Mouse (Mus musculus): ENCODE measurements around the gene Ly6g6e. TPM values are rescaled to one million over a fixed set of nuclear protein-coding genes. Genes with fewer than 3 reads are reported as not detected.

The Ly6g6e gene
- total and polyA plus RNA-seq, 2 experiments from 2014 or later, result 0.38 to 2.9 TPM

DNA sequence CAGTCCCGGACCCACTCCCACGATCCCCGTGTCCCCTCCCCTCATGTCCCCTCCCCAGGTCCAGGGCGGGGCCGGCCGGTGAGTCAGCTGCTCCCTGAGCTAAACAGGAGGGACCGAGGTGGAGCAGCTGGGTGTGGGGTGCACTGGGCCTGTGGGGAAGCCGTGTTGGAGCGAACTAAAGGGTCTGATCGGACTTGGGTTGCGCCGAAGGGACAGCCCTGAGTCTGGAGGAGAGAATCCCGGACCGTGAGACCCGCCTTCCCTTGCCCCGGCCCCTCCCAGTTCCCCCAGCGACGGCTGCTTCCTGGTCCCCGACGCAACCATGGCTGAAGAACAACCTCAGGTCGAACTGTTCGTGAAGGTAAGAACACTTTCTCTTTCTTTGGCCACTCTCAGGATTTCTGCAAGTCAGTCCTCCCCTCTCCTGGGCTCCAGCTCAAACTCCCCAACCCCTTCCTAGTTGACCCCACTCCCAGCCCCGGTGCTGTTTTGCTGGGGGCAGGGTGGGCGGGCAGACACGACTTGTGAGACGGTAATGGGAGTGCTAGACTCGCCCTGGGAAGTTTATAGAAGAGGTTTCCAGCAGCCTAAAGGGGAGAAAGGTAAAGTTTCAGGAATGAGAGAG is 26.5 kb upstream of the Ly6g6e start:
- WGBS, result 3% methylated on average over 26 of the region's 27 CpGs
- DNase-seq (no peak), ATAC-seq (no peak)
- Histone ChIP-seq H3K36me3 (ENCODE audit: insufficient read depth) (0 out of 2 replicates have a peak, but pooled peaks cover 5% of the 10 kb centered on the region), H3K27me3 (ENCODE audit: insufficient read depth, low read length) (no peaks in the 10 kb centered on the region), H3K9ac (peak overlapping the region; percentile 48), H3K4me3 (ENCODE audit: low read depth, low read length) (peak overlapping the region; percentile 36), H3K4me1 (ENCODE audit: insufficient read depth) (peaks cover 12% of the 10 kb centered on the region; the same call in 1 of the 2 replicates), H3K9me3 (ENCODE audit: low read length) (no peaks in the 10 kb centered on the region), H3K27ac (ENCODE audit: low read depth, low read length) (peak overlapping the region; percentile 77), H3K4me2 (ENCODE audit: low read depth) (peak overlapping the region; percentile 59)
- TF ChIP-seq CTCF (IDR thresholded peaks at IDR 0.05; ENCODE audit: low read depth), result no peak

DNA sequence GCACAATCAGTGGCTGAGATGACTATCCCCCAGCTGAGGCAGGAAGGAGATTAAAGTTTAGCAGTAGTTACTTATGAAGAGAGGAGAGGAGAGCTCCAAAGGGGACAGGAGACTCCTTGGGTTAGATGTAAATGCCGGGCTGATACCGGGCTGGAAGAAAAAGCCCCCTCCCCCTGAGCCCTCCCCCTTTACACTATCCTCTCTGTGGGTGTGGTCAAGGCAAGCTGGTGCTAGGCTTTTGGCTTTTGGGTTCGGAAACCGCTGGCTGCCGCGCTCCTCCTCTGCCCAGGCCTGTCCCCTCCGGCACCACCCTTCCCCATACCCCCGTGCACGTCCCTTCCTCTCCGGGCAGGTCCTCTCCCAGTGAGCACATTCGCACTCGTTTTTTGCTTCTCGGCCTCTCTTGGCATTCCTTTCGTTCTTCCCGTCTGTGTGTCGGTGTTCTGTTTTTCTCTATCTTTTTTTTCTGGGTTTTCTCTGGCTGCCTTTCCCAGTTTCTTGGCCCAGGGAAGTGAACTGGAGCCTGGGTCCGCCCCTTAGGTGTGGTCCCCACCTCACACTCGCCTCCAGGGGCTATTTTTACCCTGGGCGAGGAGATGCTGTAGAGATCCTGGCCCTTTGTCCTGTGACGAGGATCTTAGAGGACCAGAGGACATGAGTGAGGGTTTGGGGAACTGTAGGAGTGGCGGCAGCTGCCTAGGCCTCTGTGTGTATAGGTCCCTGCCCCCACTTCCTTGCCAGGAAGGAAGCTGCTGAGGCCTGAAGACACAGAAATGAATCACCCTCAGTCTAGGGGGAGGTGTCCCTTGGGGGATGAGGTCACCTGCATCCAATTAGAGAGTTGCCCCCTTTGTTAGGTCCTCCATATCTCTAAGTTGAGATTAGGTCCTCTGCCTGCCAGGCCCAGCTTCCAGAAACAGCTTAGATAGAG is 25.3 kb upstream of the Ly6g6e start:
- Histone ChIP-seq H3K4me3 (ENCODE audit: low read depth, low read length) (peak overlapping the region; percentile 25), H3K27ac (ENCODE audit: low read depth, low read length) (peak overlapping the region; percentile 65), H3K36me3 (ENCODE audit: insufficient read depth) (0 out of 2 replicates have a peak, but pooled peaks cover 5% of the 10 kb centered on the region), H3K27me3 (ENCODE audit: insufficient read depth, low read length) (no peaks in the 10 kb centered on the region), H3K9me3 (ENCODE audit: low read length) (no peaks in the 10 kb centered on the region), H3K4me1 (ENCODE audit: insufficient read depth) (peaks cover 7% of the 10 kb centered on the region; the same call in 1 of the 2 replicates), H3K4me2 (ENCODE audit: low read depth) (peak overlapping the region; percentile 59), H3K9ac (peak overlapping the region; percentile 43)
- ATAC-seq (peak; percentile 63), DNase-seq (peak; percentile 60)
- no peak for TF ChIP-seq CTCF (IDR thresholded peaks at IDR 0.05; ENCODE audit: low read depth)
- WGBS, result 4% methylated on average over 21 of the region's 21 CpGs

GRCm38 (mm10) chr17:35052271-35052798 is 24.4 kb upstream of the Ly6g6e start:
- 0 out of 2 replicates have a peak overlapping the region, but pooled peaks have one; percentile 59 for H3K4me2 ChIP-seq (ENCODE audit: low read depth)
- 0 out of 2 replicates have a peak, but pooled peaks cover 5% of the 10 kb centered on the region for H3K36me3 ChIP-seq (ENCODE audit: insufficient read depth)
- H3K4me1 ChIP-seq (ENCODE audit: insufficient read depth), result 0 out of 2 replicates have a peak, but pooled peaks cover 7% of the 10 kb centered on the region
- peak; percentile 16; the same call in 1 of the 2 replicates for ATAC-seq
- H3K9ac ChIP-seq, result no peak overlapping the region
- WGBS, result 74% methylated on average over 12 of the region's 12 CpGs
- no peak overlapping the region for H3K4me3 ChIP-seq (ENCODE audit: low read depth, low read length)
- no peak for TF ChIP-seq CTCF (IDR thresholded peaks at IDR 0.05; ENCODE audit: low read depth)
- H3K9me3 ChIP-seq (ENCODE audit: low read length), result no peaks in the 10 kb centered on the region
- no peaks in the 10 kb centered on the region for H3K27me3 ChIP-seq (ENCODE audit: insufficient read depth, low read length)
- no peak for DNase-seq
- H3K27ac ChIP-seq (ENCODE audit: low read depth, low read length), result peak overlapping the region; percentile 65; the same call in 1 of the 2 replicates

DNA sequence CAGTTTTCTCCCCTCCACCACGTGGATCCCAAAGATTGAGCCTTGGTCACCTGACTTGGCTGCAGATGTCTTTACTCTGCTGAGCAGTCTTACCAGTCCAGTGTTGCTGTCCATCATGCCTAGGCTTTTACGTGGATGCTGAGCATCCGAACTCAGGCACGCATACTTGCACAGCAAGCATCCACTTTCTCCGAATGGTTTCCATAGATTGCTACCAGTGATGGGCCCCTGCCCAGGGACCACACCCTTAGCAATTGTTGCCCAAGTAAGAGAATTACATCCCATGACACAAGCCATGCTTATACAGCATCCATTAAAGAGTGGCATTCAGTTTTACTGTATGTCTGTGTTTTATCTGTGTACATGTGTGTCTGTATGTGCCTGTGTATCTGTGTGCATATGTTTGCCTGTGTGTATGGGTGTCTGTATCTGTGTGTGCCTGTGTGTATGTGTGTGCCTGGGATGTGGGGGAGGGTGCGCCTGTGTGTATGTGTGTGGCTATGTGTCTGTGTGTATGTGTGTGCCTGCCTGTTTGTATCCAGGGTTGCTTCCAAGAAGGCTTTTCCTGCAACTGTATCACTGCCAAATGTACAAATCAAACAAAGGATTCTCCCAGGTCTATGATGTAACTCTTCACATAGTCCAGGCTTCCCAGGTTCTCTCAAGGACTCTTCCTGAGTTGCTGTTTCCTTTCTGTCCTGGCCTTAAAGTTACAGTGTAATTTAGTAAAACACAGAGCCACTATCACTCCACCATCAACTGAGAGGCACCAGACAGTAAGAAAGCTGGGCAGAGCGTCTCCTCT is 20.8 kb upstream of the Ly6g6e start:
- DNase-seq, result no peak
- H3K4me3 ChIP-seq (ENCODE audit: low read depth, low read length), result no peak overlapping the region
- no peak overlapping the region for H3K27ac ChIP-seq (ENCODE audit: low read depth, low read length)
- no peak overlapping the region for H3K9ac ChIP-seq
- 90% methylated on average over 7 of the region's 7 CpGs for WGBS
- H3K9me3 ChIP-seq (ENCODE audit: low read length), result no peaks in the 10 kb centered on the region
- no peak for ATAC-seq
- peaks cover 16% of the 10 kb centered on the region; the same call in 1 of the 2 replicates for H3K4me1 ChIP-seq (ENCODE audit: insufficient read depth)
- peaks cover 7% of the 10 kb centered on the region for H3K36me3 ChIP-seq (ENCODE audit: insufficient read depth)
- no peaks in the 10 kb centered on the region for H3K27me3 ChIP-seq (ENCODE audit: insufficient read depth, low read length)
- H3K4me2 ChIP-seq (ENCODE audit: low read depth), result no peak overlapping the region
- no peak for TF ChIP-seq CTCF (IDR thresholded peaks at IDR 0.05; ENCODE audit: low read depth)

- no peak overlapping the region for H3K4me2 ChIP-seq (ENCODE audit: low read depth)
- H3K27ac ChIP-seq (ENCODE audit: low read depth, low read length), result no peak overlapping the region
- no peaks in the 10 kb centered on the region for H3K9me3 ChIP-seq (ENCODE audit: low read length)
- peaks cover 17% of the 10 kb centered on the region for H3K36me3 ChIP-seq (ENCODE audit: insufficient read depth)
- DNase-seq (no peak), ATAC-seq (no peak)
- no peaks in the 10 kb centered on the region for H3K27me3 ChIP-seq (ENCODE audit: insufficient read depth, low read length)
- TF ChIP-seq CTCF (IDR thresholded peaks at IDR 0.05; ENCODE audit: low read depth), result no peak
- no peak overlapping the region for H3K9ac ChIP-seq
- H3K4me3 ChIP-seq (ENCODE audit: low read depth, low read length), result no peak overlapping the region
- peaks cover 10% of the 10 kb centered on the region; the same call in 1 of the 2 replicates for H3K4me1 ChIP-seq (ENCODE audit: insufficient read depth)
- 79% methylated on average over 3 of the region's 3 CpGs for WGBS
These were observed 19.6 kb upstream of the Ly6g6e start for GRCm38 (mm10) chr17:35057090-35057489.

GRCm38 (mm10) chr17:35058316-35058715 is 18.4 kb upstream of the Ly6g6e start:
- H3K27me3 ChIP-seq (ENCODE audit: insufficient read depth, low read length), result no peaks in the 10 kb centered on the region
- peaks cover 17% of the 10 kb centered on the region for H3K36me3 ChIP-seq (ENCODE audit: insufficient read depth)
- no peak for ATAC-seq
- DNase-seq, result no peak
- H3K4me3 ChIP-seq (ENCODE audit: low read depth, low read length), result peak overlapping the region; percentile 79
- WGBS, result 74% methylated on average over 9 of the region's 9 CpGs
- no peak for TF ChIP-seq CTCF (IDR thresholded peaks at IDR 0.05; ENCODE audit: low read depth)
- peaks cover 9% of the 10 kb centered on the region; the same call in 1 of the 2 replicates for H3K4me1 ChIP-seq (ENCODE audit: insufficient read depth)
- H3K4me2 ChIP-seq (ENCODE audit: low read depth), result peak overlapping the region; percentile 83
- H3K9me3 ChIP-seq (ENCODE audit: low read length), result no peaks in the 10 kb centered on the region
- peak overlapping the region; percentile 86 for H3K27ac ChIP-seq (ENCODE audit: low read depth, low read length)
- peak overlapping the region; percentile 65; the same call in 1 of the 2 replicates for H3K9ac ChIP-seq
